Mouse (Mus musculus): ENCODE measurements around the gene Ranbp9.

Gene Ranbp9

DNA sequence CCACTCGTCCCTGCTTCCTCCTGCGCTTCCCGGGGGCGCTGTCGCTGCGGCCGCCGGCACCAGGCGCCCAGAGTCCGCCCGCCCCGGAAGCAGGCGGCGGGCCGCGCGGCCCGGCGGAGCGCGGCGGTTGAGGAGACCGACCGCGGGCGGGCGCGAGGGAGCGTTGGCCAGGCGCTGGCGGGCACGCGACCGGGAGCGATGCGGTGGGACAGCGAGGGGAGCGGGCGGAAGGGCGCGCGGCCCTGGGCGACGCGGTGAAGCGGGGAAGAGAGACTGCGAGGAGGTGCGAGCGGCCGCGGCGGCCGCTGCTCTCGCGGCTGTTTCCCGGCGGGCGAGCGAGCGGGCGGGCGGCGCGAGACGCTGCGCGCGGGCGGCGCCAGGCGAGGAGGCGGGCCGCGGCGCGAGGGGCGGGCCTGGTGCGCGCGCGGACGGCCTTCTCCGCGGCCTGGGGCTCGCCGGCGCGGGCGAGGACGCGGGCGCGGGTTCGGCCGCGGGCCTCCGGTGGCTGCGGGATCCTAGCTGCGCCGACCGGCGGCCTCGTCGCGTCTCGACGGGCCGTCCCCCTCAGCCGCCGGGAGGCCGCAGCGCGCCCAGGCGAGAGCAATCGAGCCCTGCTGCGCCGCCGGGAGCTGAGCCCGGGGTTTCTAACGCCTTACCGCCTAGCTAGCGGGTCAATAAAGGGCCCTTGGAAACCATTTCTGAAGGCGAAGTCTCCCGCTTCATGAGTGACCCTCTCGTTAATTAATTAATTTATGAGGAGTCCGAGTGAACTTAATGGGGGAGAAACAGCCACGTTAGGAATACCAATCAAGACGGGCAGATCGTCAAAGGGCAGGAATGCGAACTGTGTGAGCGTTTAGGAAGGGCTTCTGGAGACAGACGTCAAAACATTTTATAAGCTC is at the start of gene Ranbp9:
TSS of gene Ranbp9 (minus strand) at position 326 of the 902 bp plus-strand sequence.
- DNase-seq (ENCODE audit: low spot score): peak; percentile 85

DNA sequence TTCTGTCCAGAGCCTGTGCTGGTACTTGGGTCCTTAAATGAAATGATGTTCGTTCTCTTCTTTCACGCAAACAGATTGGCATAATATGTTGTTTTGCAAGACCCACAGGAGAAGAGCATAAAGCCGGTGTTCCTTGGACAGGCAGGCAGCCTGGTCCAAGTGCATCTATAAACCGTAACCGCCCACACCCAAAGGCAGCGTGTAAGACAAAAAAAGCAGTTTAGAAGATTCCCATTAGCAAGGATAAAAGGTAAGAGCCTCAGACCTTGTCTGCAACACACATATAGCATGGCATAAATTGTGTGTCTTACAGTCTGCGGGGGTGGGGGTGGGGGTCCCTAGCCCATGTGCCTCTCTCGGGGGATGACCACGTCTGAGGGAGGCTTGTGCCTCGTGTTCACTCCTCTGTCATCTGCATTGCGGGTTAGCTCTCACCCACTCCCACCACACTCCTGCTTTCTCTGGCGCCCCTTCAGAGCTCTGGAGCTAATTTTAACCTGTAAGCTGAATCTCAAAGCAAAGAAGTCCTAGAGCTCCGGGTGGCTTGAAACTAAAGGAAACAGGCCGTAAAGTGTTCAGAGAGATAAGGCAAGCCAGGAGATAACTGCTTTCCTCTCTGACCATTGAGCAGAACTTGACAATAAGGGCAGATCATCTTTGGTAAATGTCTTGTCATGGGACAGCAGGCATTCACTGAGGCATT is 49.2 kb upstream of the Ranbp9 start:
- no peak for DNase-seq (ENCODE audit: low spot score)

- no peak for DNase-seq (ENCODE audit: low spot score)
These were observed 45.2 kb upstream of the Ranbp9 start for GRCm38 (mm10) chr13:43526289-43526688.

DNA sequence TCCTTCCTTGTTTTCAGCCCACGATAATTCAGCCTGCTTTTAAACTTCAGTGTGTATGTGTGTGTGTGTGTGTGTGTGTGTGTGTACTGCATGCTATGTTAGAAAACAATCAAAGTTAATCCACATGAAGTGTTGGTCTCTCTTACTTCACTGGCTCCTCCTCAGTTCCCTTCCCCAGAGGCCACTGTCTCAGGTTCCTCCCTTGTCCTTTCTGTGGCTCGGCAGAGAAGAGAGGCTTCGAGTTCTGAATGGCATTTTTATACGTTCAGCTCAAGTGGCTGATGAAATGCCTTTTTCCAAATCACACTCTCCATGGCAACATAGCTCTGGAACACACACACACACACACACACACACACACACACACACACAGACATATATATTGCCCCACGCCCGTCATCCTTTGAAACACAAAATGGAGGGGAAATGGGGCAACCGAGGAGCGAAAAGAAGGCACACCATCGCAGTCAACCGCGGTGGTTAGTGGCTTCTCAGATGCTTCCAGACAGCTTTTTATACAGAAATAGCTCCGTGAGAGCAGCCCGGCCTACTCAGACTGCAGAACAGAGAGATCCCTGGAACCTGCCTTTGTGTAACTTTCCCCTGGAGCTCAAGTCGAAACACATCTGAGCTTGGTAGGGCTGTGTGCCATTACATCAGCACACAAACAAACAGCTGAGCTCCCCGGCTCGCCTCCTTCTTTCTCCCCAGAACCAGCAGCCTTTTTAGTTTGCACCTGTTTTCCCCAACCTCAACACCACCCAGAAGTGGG is 44.5 kb upstream of the Ranbp9 start:
- DNase-seq (ENCODE audit: low spot score): no peak

DNA sequence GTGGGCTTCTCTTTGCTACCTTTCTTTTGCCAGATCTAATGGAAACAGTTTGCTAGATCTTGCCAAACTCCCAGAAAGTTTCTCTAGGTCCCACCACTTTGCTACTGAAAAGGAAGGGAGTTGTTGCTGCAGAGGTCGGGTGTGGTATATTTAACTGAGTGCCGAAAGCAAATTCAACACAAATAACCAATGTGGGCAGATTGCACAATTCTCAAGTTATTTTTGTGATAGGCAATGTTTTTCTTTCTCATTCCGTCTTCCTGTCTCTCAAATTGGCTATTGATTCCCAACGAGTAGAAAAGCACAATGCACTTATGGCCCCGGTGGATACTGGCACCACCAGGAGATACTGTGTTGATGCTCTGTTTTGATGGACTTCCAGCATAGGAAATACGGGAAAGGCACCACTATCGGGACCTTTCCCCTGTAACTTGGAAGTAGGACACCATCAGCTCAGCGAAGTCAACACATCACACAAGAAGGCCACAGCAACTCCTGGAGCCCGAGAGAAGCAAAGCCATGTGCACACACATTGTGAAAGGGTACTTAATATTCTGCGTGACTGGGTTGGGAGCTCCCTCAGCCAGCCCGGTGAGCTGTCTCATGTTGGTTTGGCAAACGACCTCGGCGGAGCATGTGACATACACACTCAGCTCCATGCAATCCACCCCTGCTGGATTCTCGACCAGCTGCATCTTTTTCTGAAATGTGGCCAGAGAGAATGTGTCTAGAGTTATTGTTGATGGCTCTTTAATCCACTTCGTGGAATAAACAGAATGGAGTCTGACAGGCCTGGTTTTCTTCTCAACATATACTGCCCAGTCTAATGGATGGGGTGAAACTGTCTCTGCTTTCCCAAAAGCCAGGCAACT is 43.6 kb upstream of the Ranbp9 start:
- DNase-seq (ENCODE audit: low spot score): no peak

GRCm38 (mm10) chr13:43523906-43524480 is 42.9 kb upstream of the Ranbp9 start:
- DNase-seq (ENCODE audit: low spot score): no peak

DNA sequence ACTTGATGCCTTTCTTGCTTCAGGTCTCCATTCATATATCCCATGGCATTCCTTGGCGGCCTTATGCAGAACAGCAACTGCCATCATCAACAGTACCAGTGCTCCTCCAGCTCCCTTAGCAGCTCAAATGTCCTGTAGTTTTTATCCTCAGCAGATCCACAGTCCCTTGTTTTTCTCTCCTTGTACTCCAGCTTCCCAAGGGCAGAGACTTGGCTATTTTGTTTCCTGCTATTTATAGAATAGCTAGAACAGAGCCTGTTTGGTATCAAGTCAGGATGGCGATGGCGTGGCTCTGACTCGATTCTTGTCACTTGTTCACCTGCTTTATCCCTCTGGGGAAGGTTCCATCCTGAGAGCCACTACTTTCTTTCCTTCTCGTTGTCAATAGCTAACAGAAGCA is 40.9 kb upstream of the Ranbp9 start:
- no peak for DNase-seq (ENCODE audit: low spot score)

- no peak for DNase-seq (ENCODE audit: low spot score)
These were observed 38.2 kb upstream of the Ranbp9 start for GRCm38 (mm10) chr13:43519251-43519650.

DNA sequence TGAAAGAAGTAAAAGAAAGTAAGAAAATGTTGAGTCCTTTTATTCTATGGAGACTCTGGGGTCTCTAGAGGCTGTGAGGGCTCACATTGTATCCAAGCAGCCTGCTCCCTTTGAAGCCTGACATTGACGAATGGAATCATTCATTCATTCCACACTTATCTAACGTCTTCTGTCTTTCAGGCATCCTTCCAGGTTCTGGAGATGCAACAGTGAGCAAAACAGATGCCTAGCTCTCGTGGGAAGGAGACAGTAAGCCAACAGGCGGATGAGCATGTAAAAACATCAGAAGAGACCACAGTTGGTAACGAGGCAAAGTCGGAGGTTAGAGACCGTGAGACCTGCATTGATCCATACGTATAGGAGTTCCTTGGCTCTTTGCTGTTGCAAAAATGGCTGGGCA is 36.3 kb upstream of the Ranbp9 start:
- no peak for DNase-seq (ENCODE audit: low spot score)

GRCm38 (mm10) chr13:43516931-43517330 is 35.8 kb upstream of the Ranbp9 start:
- DNase-seq (ENCODE audit: low spot score): peak; percentile 29

- DNase-seq (ENCODE audit: low spot score): no peak
These were observed 35.0 kb upstream of the Ranbp9 start for GRCm38 (mm10) chr13:43516119-43516518.

DNA sequence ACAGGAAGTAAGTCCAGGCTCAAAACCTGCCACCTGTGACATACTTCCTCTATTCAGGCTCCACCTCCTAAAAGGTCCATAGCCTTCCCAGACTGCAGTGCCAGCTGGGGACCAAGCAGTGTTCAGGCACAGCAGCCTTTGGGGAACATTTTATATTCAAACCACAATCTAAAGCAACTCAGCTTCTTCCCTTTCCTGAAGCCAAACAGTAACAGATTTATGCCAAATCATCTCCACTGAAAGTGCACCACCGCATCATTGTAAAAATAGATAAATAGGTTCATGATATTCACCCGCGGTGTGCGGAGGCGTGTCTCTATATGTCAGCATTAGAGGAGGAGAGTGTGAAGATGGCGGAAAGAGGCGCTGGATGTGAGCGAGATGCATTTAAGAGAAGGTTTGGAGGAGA is 33.9 kb upstream of the Ranbp9 start:
- DNase-seq (ENCODE audit: low spot score): no peak

DNA sequence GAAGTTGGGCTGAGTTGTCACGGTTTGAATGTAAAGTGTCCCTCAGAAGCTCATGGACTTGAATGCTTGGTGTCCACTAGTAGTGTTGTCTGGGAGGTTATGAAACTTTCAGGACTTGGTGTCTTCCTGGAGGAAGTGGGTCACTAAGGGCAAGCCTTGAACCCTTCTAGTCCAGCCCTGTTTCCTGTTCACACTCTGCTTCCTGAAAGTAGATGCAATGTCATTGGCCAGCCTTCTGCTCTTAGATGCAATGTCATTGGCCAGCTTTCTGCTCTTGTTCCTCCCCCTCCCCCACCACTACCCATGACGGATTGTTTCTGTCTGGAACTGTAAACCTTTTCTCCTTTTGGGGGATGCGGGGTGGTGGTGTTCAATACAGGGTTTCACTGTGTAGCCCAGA is 31.7 kb upstream of the Ranbp9 start:
- no peak for DNase-seq (ENCODE audit: low spot score)

DNA sequence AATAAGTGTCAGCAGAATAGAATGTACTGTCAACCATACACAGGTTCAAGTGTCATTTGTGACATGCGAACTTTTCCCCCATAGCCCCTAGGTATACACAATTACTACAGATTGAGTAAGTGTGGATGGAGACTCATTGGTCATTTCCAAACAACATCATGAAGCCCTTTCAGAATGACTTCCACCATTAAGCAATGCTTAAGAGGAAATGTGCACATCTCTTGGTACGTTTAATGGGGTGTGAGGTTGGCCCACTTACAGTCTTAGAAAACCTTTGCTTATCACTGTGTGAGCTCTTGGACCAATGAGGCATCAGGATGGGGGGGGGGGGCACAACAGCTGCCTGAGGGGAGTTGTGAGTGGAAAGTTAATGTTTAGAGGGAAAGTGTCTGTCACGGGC is 24.7 kb upstream of the Ranbp9 start:
- no peak for DNase-seq (ENCODE audit: low spot score)

DNA sequence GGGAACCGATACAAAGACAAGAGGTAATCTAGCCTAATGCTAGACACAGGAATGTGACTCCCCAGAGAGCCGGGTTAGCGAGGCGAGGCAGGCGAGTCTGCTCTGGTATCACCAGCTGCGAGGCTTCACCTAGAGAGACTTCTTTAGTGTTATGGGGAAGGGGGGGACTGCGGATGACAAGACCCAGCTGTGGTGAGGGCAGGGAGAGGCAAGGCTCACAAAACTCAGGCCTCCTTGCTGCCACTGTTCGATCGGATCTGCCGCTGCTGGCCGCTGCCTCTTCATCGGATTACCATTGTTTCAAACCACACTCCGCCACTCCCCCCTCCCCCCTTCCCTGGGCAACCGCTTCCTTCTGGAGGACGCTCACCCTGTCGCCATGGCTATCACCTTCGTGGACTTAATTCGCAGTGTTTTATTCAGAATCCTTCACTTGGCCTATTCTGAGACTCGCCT is 22.3 kb upstream of the Ranbp9 start:
- peak; percentile 30 for DNase-seq (ENCODE audit: low spot score)

- DNase-seq (ENCODE audit: low spot score): no peak
These were observed 20.5 kb upstream of the Ranbp9 start for GRCm38 (mm10) chr13:43501601-43502000.

DNA sequence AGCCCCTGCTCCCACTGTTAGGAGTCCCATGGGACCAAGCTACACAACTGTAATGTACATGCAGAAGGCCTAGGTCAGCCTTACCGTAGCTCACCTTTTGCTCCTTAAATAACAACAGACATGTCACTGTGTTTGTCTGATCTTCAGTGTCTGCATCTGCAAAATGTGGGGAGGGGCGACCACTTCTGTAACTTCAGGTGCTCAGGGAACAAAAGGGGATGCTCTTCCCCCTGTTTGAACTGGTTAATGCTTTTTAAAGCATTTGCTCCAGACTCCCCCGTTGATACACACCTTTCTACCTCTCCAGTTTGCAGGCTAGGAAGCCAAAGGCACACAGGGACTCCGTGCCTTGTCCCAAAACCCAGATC is 19.4 kb upstream of the Ranbp9 start:
- DNase-seq (ENCODE audit: low spot score): no peak

DNA sequence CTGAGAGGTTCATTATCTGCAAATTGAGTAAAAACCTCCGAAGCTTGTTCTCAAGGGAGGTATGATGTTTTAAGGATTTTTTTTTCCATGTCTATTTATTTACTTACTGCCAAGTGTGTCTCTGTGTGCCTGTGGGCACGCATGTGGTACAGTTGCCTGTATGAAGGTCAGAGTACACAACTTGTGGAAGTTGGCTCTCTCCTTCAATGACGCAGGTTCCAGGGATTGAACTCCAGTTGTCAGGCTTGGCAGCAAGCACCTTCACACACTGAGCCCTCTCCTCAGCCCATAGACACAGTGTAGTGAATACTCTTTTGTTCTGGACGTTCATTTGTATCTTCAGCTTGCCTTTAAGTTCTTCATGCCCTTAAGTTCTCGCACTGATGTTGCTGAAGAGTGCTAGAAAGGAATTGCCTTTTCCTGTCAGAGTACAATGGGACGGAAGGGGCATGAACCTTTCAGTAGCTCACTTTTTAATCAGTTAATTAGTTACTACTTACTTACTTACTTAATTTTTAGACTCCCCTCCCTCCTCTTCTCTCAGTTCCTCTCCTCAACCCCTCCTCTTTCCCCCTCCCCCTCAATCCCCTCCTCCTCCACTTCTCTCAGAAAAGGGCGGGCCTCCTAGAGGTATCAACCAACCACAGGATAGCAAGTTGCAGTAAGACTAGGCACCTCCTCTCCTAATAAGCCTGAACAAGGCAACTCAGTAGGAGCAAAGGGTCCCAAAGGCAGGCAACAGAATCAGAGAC is 18.8 kb upstream of the Ranbp9 start:
- no peak for DNase-seq (ENCODE audit: low spot score)

DNA sequence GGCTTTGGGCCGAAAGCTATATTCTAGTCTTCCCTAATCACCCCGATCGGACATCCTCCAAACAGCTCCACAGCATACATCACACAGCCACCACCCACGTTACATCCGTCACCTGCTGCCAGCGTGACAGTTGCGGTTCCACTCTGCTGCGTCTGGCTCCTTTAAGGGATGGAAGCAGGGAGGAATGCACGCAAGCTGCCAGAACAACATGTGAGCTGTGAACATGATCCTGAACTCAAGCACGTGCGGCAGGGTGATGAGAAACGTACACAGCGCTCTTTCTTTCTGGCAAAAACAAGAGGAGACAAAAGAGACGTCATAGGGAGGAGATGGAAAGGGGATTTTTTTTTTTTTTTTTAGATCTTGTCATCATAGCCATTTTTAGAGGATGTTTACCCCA is 17.8 kb upstream of the Ranbp9 start:
- DNase-seq (ENCODE audit: low spot score): no peak

- DNase-seq (ENCODE audit: low spot score): no peak
These were observed 16.7 kb upstream of the Ranbp9 start for GRCm38 (mm10) chr13:43497769-43498168.

Data from testis, postnatal 14 days (tissue).